Mouse (Mus musculus): ENCODE results near the gene Tbc1d9.
"Not testable (repeated sequence)": the region's sequence is repeated elsewhere in the genome, so short reads cannot be mapped to it uniquely, and the experiment has no call there.

Tbc1d9 gene

DNA sequence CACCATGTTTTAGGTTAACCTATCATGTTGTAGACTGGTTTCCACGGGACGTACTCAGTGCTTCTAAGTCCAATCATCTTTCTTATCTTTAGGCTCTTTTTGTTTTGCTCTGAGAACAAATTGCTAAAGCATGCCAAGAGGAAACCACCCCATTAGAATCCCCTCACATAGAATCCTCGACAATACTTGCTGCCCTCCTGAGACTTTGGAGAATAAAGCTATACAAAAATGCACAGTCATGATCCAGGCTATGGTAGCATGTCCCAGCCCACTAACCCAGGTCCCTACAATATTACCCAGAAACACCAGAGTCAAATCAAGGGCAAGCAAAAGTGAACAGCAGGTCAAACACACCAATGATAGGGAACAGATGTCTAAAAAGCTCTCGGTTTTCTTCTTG lies 149.9 kb downstream of the Tbc1d9 start:
- DNase-seq (ENCODE audit: low read depth in 2 of 2, low spot score in 2 of 2) = not testable (repeated sequence)

GRCm38 (mm10) chr8:83315691-83316090 lies 150.5 kb downstream of the Tbc1d9 start:
- DNase-seq (ENCODE audit: low read depth in 2 of 2, low spot score in 2 of 2) = no peak

DNA sequence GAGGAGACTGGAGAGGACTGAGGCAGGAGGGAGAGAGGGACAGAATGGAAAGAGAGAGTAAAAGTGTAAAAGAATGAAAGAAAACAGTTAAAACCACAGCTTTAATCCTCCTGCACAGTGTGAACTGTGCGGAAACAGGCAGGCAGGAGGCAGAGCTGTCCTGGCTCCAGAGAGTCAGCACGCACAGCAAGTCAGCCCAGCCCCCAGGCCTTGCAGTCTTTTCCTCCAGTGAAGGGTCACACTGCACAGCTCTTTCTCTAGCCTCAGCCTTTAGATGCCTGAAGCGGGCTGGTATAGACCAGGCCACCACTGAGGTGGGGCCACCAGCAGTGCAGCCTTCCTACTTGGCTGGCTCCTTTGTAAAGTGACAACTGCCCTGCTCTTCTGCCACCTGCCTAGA lies 155.4 kb downstream of the Tbc1d9 start:
- DNase-seq (ENCODE audit: low read depth in 2 of 2, low spot score in 2 of 2) = no peak

DNA sequence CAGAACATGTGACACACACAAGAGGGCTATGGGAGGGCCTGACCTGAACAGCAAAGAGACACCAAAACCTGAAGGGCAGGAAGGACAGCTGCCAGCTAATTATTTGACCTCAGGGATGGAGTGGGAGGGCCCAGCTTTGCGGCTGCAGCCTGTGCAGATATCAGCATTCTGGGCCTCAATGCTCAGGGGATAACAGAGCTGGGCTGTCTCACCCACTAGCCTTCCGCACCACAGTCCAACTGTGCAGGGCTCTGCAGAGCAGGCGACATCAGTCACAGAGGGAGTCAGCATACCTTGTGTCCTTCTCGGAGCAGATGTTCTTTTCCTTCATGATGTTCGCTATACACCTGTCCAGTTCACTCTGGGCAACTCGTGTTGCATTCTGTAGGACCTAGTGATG lies 157.2 kb downstream of the Tbc1d9 start:
- no peak for DNase-seq (ENCODE audit: low read depth in 2 of 2, low spot score in 2 of 2)

Measured in CD8-positive naive resting alpha-beta T cell, adult 2 months (primary cell).